Mouse (Mus musculus) megakaryocyte progenitor cell, adult 5-6 weeks (primary cell): ENCODE results near the gene Cnga2. TPM values are rescaled to one million over a fixed set of nuclear protein-coding genes. Genes with fewer than 3 reads are reported as not detected.

Source experiments
- ATAC-seq: replicated peaks from 2 replicates; pipeline ENCODE4 v1.8.0; 2016; ENCODE audit warnings: mild to moderate bottlenecking, moderate TSS enrichment, inconsistent platforms; ENCODE audit not compliant: poor library complexity
- total RNA-seq, 2 experiments: library from RNA; stranded (forward) in 1 of 2; stranded (reverse) in 1 of 2; fragments of 157-497, 149-512 nt in 1 of 2; fragments of 200-1000 nt in 1 of 2; gene quantifications; 2 replicates each; pipeline versions ENCODE4 v1.2.3 to v1.2.4; 2015 to 2017

Cnga2 gene
- total RNA-seq, 2 experiments from 2014 or later, result not detected

DNA sequence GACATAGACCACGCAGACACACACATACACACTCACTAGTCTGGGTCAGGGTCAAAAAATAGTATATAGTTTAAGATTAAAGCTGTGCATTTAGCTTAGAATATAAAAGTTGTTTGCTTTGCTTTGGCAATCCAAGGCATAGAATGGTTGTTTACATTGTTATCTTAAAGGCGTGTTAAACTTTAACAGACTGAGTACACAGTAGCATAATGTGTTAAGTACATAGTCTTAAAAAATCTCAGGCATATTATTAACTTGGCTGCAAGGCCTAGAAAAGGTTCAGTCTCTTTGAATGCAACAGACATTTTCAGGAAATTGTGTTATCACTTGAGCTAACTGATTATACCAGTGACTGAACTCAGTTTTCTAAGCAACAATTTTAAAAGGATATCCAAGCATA lies 56.3 kb downstream of the Cnga2 start:
- no peak for ATAC-seq

Other genes starting within 250 kb of the Cnga2 start
- 42.0 and 52.7 TPM in 2 replicates for gene Vma21, start 175.9 kb upstream of the Cnga2 start, total RNA-seq (2015)
- gene Vma21, start 175.9 kb upstream of the Cnga2 start, total RNA-seq (2017), result 9.1 and 12.1 TPM in 2 replicates
- gene Gm1141, start 70.8 kb upstream of the Cnga2 start, total RNA-seq (2015), result not detected in 2 replicates
- 0.10 and 0.12 TPM in 2 replicates for gene Gm1141, start 70.8 kb upstream of the Cnga2 start, total RNA-seq (2017)
- gene Prrg3, start 29.2 kb upstream of the Cnga2 start, total RNA-seq (2015), result not detected in 2 replicates
- not detected in 2 replicates for gene Prrg3, start 29.2 kb upstream of the Cnga2 start, total RNA-seq (2017)
- gene Fate1, start 18.9 kb upstream of the Cnga2 start, total RNA-seq (2015), result not detected in 2 replicates
- gene Fate1, start 18.9 kb upstream of the Cnga2 start, total RNA-seq (2017), result not detected in 2 replicates
- not detected in 2 replicates for gene Magea4, start 230.2 kb downstream of the Cnga2 start, total RNA-seq (2015)
- gene Magea4, start 230.2 kb downstream of the Cnga2 start, total RNA-seq (2017), result not detected in 2 replicates